Mouse (Mus musculus): Measurements from ENCODE around the gene Gmpr. TPM values are rescaled to one million over a fixed set of nuclear protein-coding genes. Genes with fewer than 3 reads are reported as not detected.
A peak's percentile ranks its signal among the peaks of the same experiment; 100 is the strongest.
"Not testable (repeated sequence)": the region's sequence is repeated elsewhere in the genome, so short reads cannot be mapped to it uniquely, and the experiment has no call there.

Gene Gmpr
- polyA plus RNA-seq, 1 experiment from 2014 or later: 366 TPM

DNA sequence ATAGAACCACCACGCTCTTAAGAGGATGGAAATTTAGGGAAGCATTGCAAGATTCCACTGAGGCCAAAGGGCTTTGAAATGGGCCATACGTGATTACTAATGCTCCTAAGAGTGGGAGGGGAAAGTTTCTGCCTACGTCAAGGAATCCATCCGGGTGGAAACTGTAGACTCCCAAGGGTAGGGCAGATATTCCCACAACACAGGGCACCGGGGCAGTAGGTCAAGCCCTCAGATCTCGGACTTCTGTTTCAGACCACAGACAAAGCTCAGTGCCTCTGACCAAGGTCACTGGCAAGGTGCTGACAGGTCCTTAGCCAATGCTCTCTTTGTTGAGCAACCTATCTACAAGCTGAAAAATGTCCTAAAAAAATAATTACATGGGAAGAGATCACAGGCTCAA is 27.3 kb upstream of the Gmpr start:
- H3K4me2 ChIP-seq: no peak overlapping the region
- H3K9ac ChIP-seq: no peak overlapping the region
- peaks cover 7% of the 10 kb centered on the region for H3K9me3 ChIP-seq (replicated peaks)
- 63% methylated on average over 6 of the region's 6 CpGs for WGBS (ENCODE audit: insufficient replicate concordance)
- no peak overlapping the region for H3K27ac ChIP-seq
- peaks cover 8% of the 10 kb centered on the region; the same call in 1 of the 2 replicates for H3K27me3 ChIP-seq (replicated peaks)
- no peak for ATAC-seq
- no peak overlapping the region for H3K4me3 ChIP-seq
- peaks cover 14% of the 10 kb centered on the region; the same call in 1 of the 2 replicates for H3K4me1 ChIP-seq
- no peaks in the 10 kb centered on the region for H3K36me3 ChIP-seq

DNA sequence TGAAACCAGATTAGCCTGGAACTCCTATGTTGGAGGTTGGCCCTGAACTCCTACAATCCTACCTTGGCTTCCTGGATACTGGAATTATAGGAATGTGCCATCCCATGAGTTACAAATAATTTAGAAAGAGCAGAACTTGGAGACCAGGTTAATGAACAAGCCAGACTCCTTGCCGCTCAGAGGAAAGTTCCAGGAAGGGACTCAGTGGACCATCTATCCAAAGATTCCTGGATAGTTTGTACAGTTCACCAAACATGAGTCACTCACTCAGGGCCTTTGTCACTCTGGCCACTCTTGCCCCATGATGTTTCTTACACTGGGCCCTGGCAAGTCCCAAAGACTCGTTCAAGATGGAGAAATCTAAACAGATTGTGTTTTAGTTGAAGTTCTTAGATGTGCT is 24.0 kb upstream of the Gmpr start:
- Histone ChIP-seq H3K4me3 (no peak overlapping the region), H3K36me3 (no peaks in the 10 kb centered on the region), H3K4me2 (no peak overlapping the region), H3K9ac (no peak overlapping the region), H3K27ac (no peak overlapping the region), H3K27me3 (replicated peaks) (no peaks in the 10 kb centered on the region; the same call in 1 of the 2 replicates), H3K9me3 (replicated peaks) (peaks cover 7% of the 10 kb centered on the region), H3K4me1 (0 out of 2 replicates have a peak, but pooled peaks cover 2% of the 10 kb centered on the region)
- no peak for ATAC-seq
- WGBS (ENCODE audit: insufficient replicate concordance): 83% methylated on average over 2 of the region's 2 CpGs

DNA sequence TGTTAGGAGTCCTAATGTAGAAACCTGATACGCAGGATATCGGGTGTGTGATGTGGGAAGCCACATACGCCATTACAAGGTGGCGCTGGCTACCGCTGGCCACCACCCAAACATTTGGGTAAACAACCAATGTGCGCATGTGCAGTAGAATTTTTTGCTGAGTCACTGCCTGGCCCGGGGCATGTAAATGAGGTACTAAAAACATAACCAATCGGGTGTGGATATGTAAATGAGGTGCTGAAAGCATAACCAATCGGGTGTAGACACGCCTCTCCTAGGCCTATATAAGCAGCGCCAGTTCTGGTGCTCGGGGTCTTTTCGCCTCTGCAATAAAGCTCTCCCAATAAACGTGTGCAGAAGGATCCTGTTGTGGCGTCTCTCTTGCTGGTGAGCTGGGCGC is 23.3 kb upstream of the Gmpr start:
- not testable (repeated sequence) for H3K36me3 ChIP-seq; H3K4me1 ChIP-seq; H3K27ac ChIP-seq; H3K4me3 ChIP-seq; H3K9me3 ChIP-seq (replicated peaks); H3K9ac ChIP-seq; H3K27me3 ChIP-seq (replicated peaks); H3K4me2 ChIP-seq; ATAC-seq
- WGBS (ENCODE audit: insufficient replicate concordance): 89% methylated on average over 16 of the region's 16 CpGs

DNA sequence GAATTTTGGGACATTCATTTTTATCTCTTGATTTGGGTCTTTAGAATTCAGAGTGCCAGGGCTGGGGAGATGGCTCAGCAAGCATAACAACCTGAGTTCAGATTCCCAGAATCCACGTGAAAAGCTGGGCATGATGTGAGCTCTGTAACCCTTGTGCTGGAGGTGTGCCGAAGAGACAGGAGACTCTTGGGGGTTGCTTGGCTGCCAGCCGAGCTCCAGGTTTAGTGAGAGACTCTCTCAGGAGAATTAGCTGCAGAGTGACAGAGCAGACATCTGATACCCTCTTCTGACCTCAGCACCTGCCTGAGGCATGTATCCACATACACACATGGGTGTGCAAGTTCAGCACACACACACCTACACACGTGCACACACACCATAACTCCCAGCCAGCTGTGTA is 21.6 kb upstream of the Gmpr start:
- 66% methylated on average over 4 of the region's 4 CpGs for WGBS (ENCODE audit: insufficient replicate concordance)
- H3K4me2 ChIP-seq: no peak overlapping the region
- no peak overlapping the region for H3K4me3 ChIP-seq
- H3K36me3 ChIP-seq: no peaks in the 10 kb centered on the region
- ATAC-seq: no peak
- H3K27me3 ChIP-seq (replicated peaks): no peaks in the 10 kb centered on the region; the same call in 1 of the 2 replicates
- no peak overlapping the region for H3K27ac ChIP-seq
- peaks cover 7% of the 10 kb centered on the region for H3K9me3 ChIP-seq (replicated peaks)
- no peak overlapping the region for H3K9ac ChIP-seq
- no peaks in the 10 kb centered on the region for H3K4me1 ChIP-seq

DNA sequence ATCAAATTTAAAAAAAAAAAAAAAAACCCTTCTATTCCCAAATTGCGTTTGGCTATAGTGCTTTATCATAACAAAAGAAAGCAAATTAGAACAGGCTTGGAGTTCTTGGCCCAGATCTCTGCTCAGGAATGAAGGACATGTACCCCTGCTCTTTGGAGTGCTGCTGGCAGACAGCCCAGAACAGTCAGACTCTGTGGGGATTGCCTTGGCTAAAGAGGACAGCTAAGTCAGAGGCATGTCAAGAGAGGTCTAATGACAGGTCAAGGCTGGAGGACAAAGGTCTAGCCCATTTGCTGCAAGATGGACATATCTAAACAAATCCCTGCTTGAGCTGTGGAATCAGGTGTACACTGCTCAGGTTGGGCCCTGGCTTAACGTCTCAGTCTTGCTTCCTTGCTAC is 20.6 kb upstream of the Gmpr start:
- H3K4me2 ChIP-seq: no peak overlapping the region
- no peak overlapping the region for H3K4me3 ChIP-seq
- no peak for ATAC-seq
- 65% methylated on average over 2 of the region's 2 CpGs for WGBS (ENCODE audit: insufficient replicate concordance)
- H3K36me3 ChIP-seq: no peaks in the 10 kb centered on the region
- H3K9me3 ChIP-seq (replicated peaks): peaks cover 7% of the 10 kb centered on the region
- H3K27me3 ChIP-seq (replicated peaks): no peaks in the 10 kb centered on the region
- H3K9ac ChIP-seq: no peak overlapping the region
- no peak overlapping the region for H3K27ac ChIP-seq
- no peaks in the 10 kb centered on the region for H3K4me1 ChIP-seq

DNA sequence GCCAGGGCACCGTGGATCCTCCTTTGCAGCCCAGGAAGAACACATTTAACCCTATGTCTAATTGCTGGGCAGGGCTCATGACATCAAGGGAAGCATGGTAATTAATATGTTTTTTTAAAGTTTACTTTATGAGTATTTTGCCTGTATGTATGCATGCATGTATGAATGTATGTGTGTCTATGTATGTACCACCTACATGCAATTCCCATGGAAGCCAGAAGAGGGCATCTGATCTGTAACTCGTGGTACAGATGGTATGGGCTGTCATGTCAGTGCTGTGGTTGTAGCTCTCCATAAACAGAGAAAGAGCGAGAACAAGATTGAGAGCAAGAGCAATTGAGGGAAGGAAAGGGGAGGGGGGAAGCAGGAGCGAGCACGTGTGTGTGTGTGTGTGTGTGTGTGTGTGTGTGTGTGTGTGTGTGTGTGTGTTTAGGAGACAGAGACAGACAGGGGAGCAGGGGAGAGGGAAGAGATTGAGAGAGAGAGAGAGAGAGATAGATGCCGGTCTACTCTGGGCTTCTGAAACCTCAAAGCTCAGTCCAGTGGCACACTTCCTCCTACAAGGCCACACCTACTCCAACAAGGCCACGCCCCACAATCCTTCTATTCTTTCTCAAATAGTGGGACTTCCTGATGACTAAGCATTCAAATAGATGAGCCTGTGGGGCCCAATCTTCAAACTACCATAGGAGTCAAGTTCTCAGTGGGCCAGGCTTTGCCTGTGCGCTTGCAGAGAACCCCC is 15.1 kb upstream of the Gmpr start:
- Histone ChIP-seq H3K4me2 (no peak overlapping the region), H3K9me3 (replicated peaks) (no peaks in the 10 kb centered on the region), H3K4me3 (no peak overlapping the region), H3K27me3 (replicated peaks) (no peaks in the 10 kb centered on the region), H3K27ac (no peak overlapping the region), H3K9ac (no peak overlapping the region), H3K36me3 (no peaks in the 10 kb centered on the region), H3K4me1 (peaks cover 29% of the 10 kb centered on the region)
- 69% methylated on average over 8 of the region's 8 CpGs for WGBS (ENCODE audit: insufficient replicate concordance)
- ATAC-seq: peak; percentile 58

DNA sequence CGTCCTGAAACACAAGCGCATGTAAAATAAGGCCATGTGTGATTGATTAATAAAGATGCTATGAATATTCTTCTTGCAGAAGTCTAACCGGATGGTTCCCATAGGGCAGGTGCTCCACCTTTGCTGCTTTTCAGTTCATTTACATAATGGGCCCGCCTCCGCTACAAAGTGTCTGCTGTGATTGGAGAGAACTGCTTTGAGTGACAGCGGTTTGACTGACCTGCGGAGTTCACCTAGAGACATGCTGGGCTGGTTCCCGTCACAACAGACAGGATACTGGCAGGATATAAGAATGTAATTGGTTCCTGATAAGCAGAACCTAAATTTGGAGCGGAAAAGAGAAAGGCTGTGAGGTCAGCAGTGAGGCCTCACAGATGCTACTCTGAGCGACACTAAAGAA is 13.4 kb upstream of the Gmpr start:
- peaks cover 31% of the 10 kb centered on the region for H3K4me1 ChIP-seq
- ATAC-seq: peak; percentile 57
- H3K4me3 ChIP-seq: peak overlapping the region; percentile 20
- no peaks in the 10 kb centered on the region for H3K27me3 ChIP-seq (replicated peaks)
- H3K27ac ChIP-seq: no peak overlapping the region
- 46% methylated on average over 10 of the region's 10 CpGs for WGBS (ENCODE audit: insufficient replicate concordance)
- no peak overlapping the region for H3K9ac ChIP-seq
- peak overlapping the region; percentile 48 for H3K4me2 ChIP-seq
- H3K9me3 ChIP-seq (replicated peaks): no peaks in the 10 kb centered on the region
- H3K36me3 ChIP-seq: no peaks in the 10 kb centered on the region

DNA sequence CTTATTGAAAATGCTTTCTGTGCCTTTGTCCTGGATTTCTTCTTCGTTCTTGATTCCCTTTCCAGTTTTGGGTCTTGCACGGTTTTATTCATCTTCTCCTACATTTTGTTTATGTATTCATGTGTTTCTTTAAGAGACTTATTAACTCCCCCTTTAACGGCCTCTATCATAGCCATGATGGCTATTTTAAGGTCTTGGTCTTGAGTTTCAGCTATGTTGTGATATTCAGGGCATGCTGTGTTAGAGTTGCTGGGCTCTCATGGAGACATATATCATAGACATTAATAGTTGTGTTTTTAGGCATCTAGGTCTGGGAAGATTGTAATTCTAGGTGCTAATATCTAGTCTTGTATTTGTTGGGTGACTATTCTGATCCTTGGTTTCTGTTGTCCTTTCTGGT is 8.6 kb upstream of the Gmpr start:
- WGBS (ENCODE audit: insufficient replicate concordance): 80% methylated on average over 3 of the region's 3 CpGs
- no peak overlapping the region for H3K27ac ChIP-seq
- H3K9ac ChIP-seq: no peak overlapping the region
- no peaks in the 10 kb centered on the region for H3K36me3 ChIP-seq
- H3K9me3 ChIP-seq (replicated peaks): 0 out of 2 replicates have a peak, but pooled peaks cover 6% of the 10 kb centered on the region
- H3K4me1 ChIP-seq: peaks cover 67% of the 10 kb centered on the region
- no peak overlapping the region for H3K4me3 ChIP-seq
- ATAC-seq: no peak
- no peak overlapping the region for H3K4me2 ChIP-seq
- no peaks in the 10 kb centered on the region for H3K27me3 ChIP-seq (replicated peaks)

DNA sequence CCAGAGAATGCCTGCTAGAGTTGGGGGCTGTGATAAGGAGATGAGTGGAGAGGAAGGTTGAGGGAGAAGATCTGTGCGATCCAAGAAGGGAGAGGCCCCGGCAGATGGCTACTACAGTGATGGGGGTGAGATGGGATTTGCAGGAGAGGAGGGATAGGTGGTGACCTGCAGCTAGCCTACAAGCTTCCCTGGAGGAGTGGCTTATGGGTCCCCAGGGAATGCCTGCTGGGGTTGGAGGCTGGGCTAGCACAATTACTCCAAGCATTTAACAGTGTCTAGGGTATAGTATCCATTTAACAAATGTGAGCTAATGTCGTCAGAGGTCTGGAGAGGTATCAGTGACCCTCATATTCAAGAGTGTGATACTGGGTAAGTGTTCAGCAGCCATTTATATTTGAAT is 7.9 kb upstream of the Gmpr start:
- Histone ChIP-seq H3K9me3 (replicated peaks) (0 out of 2 replicates have a peak, but pooled peaks cover 6% of the 10 kb centered on the region), H3K27me3 (replicated peaks) (no peaks in the 10 kb centered on the region), H3K27ac (peak overlapping the region; percentile 69; the same call in 1 of the 2 replicates), H3K36me3 (no peaks in the 10 kb centered on the region), H3K4me2 (0 out of 2 replicates have a peak overlapping the region, but pooled peaks have one; percentile 28), H3K4me1 (peaks cover 67% of the 10 kb centered on the region), H3K4me3 (no peak overlapping the region), H3K9ac (0 out of 2 replicates have a peak overlapping the region, but pooled peaks have one; percentile 6)
- 78% methylated on average over 3 of the region's 3 CpGs for WGBS (ENCODE audit: insufficient replicate concordance)
- ATAC-seq: no peak

DNA sequence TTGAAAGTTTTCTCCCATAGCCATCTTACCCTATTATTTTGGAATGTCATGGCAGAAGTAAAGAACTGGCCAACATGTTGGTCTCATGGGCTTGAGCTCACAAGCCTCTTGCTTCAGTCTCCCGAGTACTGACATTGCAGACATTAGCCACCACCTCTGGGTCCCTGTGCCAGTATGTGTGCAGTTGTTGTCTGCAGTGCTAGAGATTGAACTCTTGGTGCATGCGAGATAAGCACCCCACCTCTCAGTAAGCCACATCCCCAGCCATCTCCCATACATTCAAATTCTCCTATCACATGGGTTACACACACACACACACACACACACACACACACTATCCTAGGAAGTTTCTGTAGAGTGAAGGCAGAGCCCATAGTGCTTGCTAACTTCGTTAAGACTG is 7.3 kb upstream of the Gmpr start:
- H3K9me3 ChIP-seq (replicated peaks): 0 out of 2 replicates have a peak, but pooled peaks cover 6% of the 10 kb centered on the region
- no peak overlapping the region for H3K9ac ChIP-seq
- peak overlapping the region; percentile 69; the same call in 1 of the 2 replicates for H3K27ac ChIP-seq
- no peak overlapping the region for H3K4me3 ChIP-seq
- ATAC-seq: peak; percentile 90
- H3K27me3 ChIP-seq (replicated peaks): no peaks in the 10 kb centered on the region
- H3K36me3 ChIP-seq: no peaks in the 10 kb centered on the region
- H3K4me1 ChIP-seq: peaks cover 70% of the 10 kb centered on the region
- peak overlapping the region; percentile 28; the same call in 1 of the 2 replicates for H3K4me2 ChIP-seq
- 27% methylated on average over 3 of the region's 3 CpGs for WGBS (ENCODE audit: insufficient replicate concordance)

DNA sequence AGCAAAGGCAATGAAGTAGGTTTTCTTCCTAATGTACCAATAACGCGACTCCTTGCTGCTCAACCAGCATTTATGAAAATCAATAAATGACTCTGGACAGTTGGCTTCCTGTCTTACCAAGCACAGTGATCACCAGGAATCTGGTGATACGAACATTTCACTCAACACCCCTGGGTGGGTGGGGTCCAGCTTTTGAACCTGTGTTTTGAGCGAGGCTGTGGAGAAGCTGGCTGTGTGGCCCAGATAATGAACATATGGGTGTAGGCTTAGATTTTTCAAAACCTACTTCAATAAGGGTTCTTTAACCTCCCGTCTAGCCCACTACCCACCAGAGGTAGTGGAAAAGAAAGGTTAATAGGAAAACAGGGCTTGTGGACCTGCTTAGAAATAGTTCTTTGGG is 4.5 kb upstream of the Gmpr start:
- 40% methylated on average over 5 of the region's 5 CpGs for WGBS (ENCODE audit: insufficient replicate concordance)
- Histone ChIP-seq H3K4me3 (no peak overlapping the region), H3K9me3 (replicated peaks) (0 out of 2 replicates have a peak, but pooled peaks cover 6% of the 10 kb centered on the region)

DNA sequence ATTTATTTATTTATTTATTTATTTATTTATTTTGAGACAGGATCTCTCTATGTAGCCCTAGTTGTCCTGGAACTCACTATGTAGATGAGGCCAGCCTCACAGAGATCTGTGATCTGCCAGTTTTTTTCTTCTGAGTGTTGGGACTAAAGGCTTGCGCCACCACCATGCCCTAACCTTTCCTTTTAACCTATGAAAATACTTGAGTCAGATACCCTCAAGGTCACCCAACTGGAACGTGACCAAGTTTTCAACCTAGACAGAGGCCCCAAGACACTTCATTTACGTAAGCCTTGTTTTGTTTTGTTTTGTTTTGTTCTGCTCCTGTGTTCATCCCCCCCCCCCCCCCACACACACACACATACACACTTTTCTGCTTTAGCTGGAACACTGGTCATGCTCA is 1.7 kb upstream of the Gmpr start:
- H3K4me3 ChIP-seq: no peak overlapping the region
- H3K4me1 ChIP-seq: peaks cover 75% of the 10 kb centered on the region
- WGBS (ENCODE audit: insufficient replicate concordance): 88% methylated on average over 3 of the region's 3 CpGs
- H3K27me3 ChIP-seq (replicated peaks): no peaks in the 10 kb centered on the region
- peak overlapping the region; percentile 95; the same call in 1 of the 2 replicates for H3K27ac ChIP-seq
- H3K4me2 ChIP-seq: no peak overlapping the region
- no peak overlapping the region for H3K9ac ChIP-seq
- H3K9me3 ChIP-seq (replicated peaks): 0 out of 2 replicates have a peak, but pooled peaks cover 3% of the 10 kb centered on the region
- ATAC-seq: no peak
- peaks cover 4% of the 10 kb centered on the region; the same call in 1 of the 2 replicates for H3K36me3 ChIP-seq

More for the DNA sequence above, 4.5 kb upstream of the Gmpr start:
- no peaks in the 10 kb centered on the region for H3K36me3 ChIP-seq
- H3K27ac ChIP-seq: peak overlapping the region; percentile 85
- H3K9ac ChIP-seq: peak overlapping the region; percentile 46; the same call in 1 of the 2 replicates
- peak overlapping the region; percentile 49 for H3K4me2 ChIP-seq
- peak; percentile 66 for ATAC-seq
- peaks cover 76% of the 10 kb centered on the region for H3K4me1 ChIP-seq
- no peaks in the 10 kb centered on the region for H3K27me3 ChIP-seq (replicated peaks)

All from liver, embryonic 12.5 days (tissue).